Mouse (Mus musculus): ENCODE results near the gene Agk. TPM values are rescaled to one million over a fixed set of nuclear protein-coding genes. Genes with fewer than 3 reads are reported as not detected.

Agk gene
- total RNA-seq, 2 experiments from 2014 or later = 6.1 TPM

- DNase-seq (ENCODE audit: low spot score) = no peak
Measured at GRCm38 (mm10) chr6:40403640-40404285, 78.8 kb downstream of the Agk start.

- DNase-seq (ENCODE audit: low spot score) = no peak
Measured at GRCm38 (mm10) chr6:40411085-40411484, 86.1 kb downstream of the Agk start.

- DNase-seq (ENCODE audit: low spot score) = no peak
Measured at GRCm38 (mm10) chr6:40413046-40413445, 88.1 kb downstream of the Agk start.

- DNase-seq (ENCODE audit: low spot score) = no peak
Measured at GRCm38 (mm10) chr6:40413565-40413964, 88.6 kb downstream of the Agk start.

GRCm38 (mm10) chr6:40415799-40416198, 90.8 kb downstream of the Agk start:
- no peak for DNase-seq (ENCODE audit: low spot score)

GRCm38 (mm10) chr6:40418386-40418785, 93.4 kb downstream of the Agk start:
- no peak for DNase-seq (ENCODE audit: low spot score)

- DNase-seq (ENCODE audit: low spot score) = no peak
Measured at GRCm38 (mm10) chr6:40421099-40421498, 96.1 kb downstream of the Agk start.

GRCm38 (mm10) chr6:40423013-40423412, 98.0 kb downstream of the Agk start:
- no peak for DNase-seq (ENCODE audit: low spot score)

- peak; percentile 32 for DNase-seq (ENCODE audit: low spot score)
Measured at GRCm38 (mm10) chr6:40423774-40424173, 98.8 kb downstream of the Agk start.

GRCm38 (mm10) chr6:40427441-40427840, 102.5 kb downstream of the Agk start:
- no peak for DNase-seq (ENCODE audit: low spot score)

- DNase-seq (ENCODE audit: low spot score) = no peak
Measured at GRCm38 (mm10) chr6:40428696-40429095, 103.7 kb downstream of the Agk start.

- DNase-seq (ENCODE audit: low spot score) = no peak
Measured at GRCm38 (mm10) chr6:40429521-40429931, 104.6 kb downstream of the Agk start.

GRCm38 (mm10) chr6:40430251-40430650, 105.3 kb downstream of the Agk start:
- no peak for DNase-seq (ENCODE audit: low spot score)

- no peak for DNase-seq (ENCODE audit: low spot score)
Measured at GRCm38 (mm10) chr6:40430878-40431277, 105.9 kb downstream of the Agk start.

GRCm38 (mm10) chr6:40431356-40431755, 106.4 kb downstream of the Agk start:
- no peak for DNase-seq (ENCODE audit: low spot score)

- no peak for DNase-seq (ENCODE audit: low spot score)
Measured at GRCm38 (mm10) chr6:40431812-40432211, 106.8 kb downstream of the Agk start.

- DNase-seq (ENCODE audit: low spot score) = no peak
Measured at GRCm38 (mm10) chr6:40432346-40433275, 107.6 kb downstream of the Agk start.

- no peak for DNase-seq (ENCODE audit: low spot score)
Measured at GRCm38 (mm10) chr6:40434697-40435096, 109.7 kb downstream of the Agk start.

GRCm38 (mm10) chr6:40435151-40436046, 110.4 kb downstream of the Agk start:
- peak; percentile 15 for DNase-seq (ENCODE audit: low spot score)

GRCm38 (mm10) chr6:40436047-40436483, 111.1 kb downstream of the Agk start, which contains the start of gene E330009J07Rik:
Gene E330009J07Rik, minus strand, starts transcription at chr6:40436135.
- peak; percentile 71 for DNase-seq (ENCODE audit: low spot score)

- DNase-seq (ENCODE audit: low spot score) = no peak
Measured at GRCm38 (mm10) chr6:40438936-40439335, 114.0 kb downstream of the Agk start, which contains the start of gene Wee2. Gene Wee2, plus strand, starts transcription at chr6:40439088.
